Mouse (Mus musculus): ENCODE measurements around the gene Zfp800. TPM values are rescaled to one million over a fixed set of nuclear protein-coding genes. Genes with fewer than 3 reads are reported as not detected.

Zfp800 gene
- total and polyA plus RNA-seq, 2 experiments from 2014 or later = 16.5 to 22.1 TPM

- 89% methylated on average over 6 of the region's 6 CpGs for WGBS
- H3K9me3 ChIP-seq (ENCODE audit: low read length) = no peaks in the 10 kb centered on the region
- H3K4me3 ChIP-seq (ENCODE audit: low read depth, low read length) = no peak overlapping the region
- H3K9ac ChIP-seq = 0 out of 2 replicates have a peak overlapping the region, but pooled peaks have one; percentile 6
- ATAC-seq (no peak), DNase-seq (no peak)
- TF ChIP-seq CTCF (IDR thresholded peaks at IDR 0.05; ENCODE audit: low read depth) = no peak
- no peaks in the 10 kb centered on the region for H3K27me3 ChIP-seq (ENCODE audit: insufficient read depth, low read length)
- peaks cover 24% of the 10 kb centered on the region for H3K36me3 ChIP-seq (ENCODE audit: insufficient read depth)
- H3K4me1 ChIP-seq (ENCODE audit: insufficient read depth) = peaks cover 18% of the 10 kb centered on the region
- peak overlapping the region; percentile 74; the same call in 1 of the 2 replicates for H3K4me2 ChIP-seq (ENCODE audit: low read depth)
- H3K27ac ChIP-seq (ENCODE audit: low read depth, low read length) = no peak overlapping the region
Measured at GRCm38 (mm10) chr6:28425019-28425418, 27.2 kb upstream of the Zfp800 start.

DNA sequence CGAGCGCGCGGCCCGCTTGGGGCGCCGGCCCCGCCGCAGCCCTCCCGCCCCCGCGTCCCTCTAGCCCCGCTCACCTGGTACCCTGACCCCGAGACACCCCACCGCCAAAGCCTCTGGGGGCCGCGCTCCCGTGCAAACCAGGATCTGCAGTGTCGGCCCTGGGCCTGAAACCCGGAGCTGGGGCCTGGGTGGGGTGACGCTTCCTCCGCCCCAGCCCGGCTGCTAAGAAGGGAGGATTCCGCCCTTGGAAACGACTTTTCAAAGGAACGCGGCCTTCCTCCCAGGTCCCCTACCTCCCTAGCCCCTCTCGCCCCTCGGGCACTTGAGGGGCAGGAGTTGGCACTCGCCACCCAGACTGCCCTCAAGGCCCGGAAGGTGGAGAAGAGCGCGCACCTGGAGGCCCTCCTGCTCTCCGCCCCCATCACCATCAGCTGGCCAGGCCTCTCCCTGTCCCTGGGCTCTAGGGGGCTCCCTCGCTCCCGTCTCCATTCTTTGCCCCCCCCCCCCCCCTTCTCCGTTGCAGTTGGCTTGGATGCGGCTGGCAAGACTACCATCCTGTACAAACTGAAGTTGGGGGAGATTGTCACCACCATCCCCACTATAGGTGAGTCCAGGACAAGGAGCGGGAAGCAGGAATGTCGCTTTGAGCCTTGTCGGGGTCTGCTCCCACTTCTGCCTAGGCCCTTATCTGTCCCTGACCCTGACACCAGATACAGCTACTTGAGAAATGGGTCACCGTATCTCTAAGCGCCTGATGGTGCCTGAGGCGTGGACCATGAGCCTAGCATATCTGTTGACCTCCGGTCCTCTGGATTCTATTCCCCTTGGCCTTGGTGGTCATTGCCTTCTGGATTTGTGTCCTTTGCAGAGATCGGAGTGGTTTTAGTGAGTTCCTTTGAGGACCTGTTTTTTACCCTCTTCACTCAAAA, 26.2 kb upstream of the Zfp800 start:
- Histone ChIP-seq H3K9ac (peak overlapping the region; percentile 97), H3K27ac (ENCODE audit: low read depth, low read length) (peak overlapping the region; percentile 80), H3K27me3 (ENCODE audit: insufficient read depth, low read length) (no peaks in the 10 kb centered on the region), H3K9me3 (ENCODE audit: low read length) (no peaks in the 10 kb centered on the region), H3K4me2 (ENCODE audit: low read depth) (peak overlapping the region; percentile 74), H3K4me1 (ENCODE audit: insufficient read depth) (peaks cover 24% of the 10 kb centered on the region), H3K36me3 (ENCODE audit: insufficient read depth) (peaks cover 25% of the 10 kb centered on the region), H3K4me3 (ENCODE audit: low read depth, low read length) (peak overlapping the region; percentile 86)
- WGBS = 10% methylated on average over 44 of the region's 46 CpGs
- DNase-seq (peak; percentile 45), ATAC-seq (peak; percentile 50)
- TF ChIP-seq CTCF (IDR thresholded peaks at IDR 0.05; ENCODE audit: low read depth) = peak; percentile 41; the same call in 1 of the 2 replicates

DNA sequence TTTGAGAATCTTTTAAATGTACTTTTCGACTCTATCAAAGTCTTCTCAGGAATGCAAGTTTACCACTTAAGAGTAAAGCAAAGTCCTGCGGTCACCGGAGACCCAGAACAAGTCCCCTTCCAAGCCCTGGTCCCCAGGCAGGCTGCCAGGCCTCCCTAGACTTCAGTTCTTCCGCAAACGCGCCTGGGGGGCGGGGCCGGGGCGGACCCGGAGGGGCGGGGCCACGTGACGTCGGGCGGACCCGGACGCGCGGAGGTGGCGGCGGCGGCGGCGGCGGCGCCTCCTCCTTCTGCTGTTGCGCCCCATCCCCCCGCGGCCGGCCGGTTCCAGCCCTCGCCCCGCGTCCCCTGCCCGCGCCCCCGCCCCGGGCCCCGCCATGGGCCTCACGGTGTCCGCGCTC, 25.5 kb upstream of the Zfp800 start, which contains the start of gene Arf5:
Gene Arf5, plus strand, starts transcription at position 248 of the 400 bp plus-strand sequence.
- WGBS = 4% methylated on average over 31 of the region's 42 CpGs

GRCm38 (mm10) chr6:28422651-28423290, 25.0 kb upstream of the Zfp800 start:
- Histone ChIP-seq H3K4me1 (ENCODE audit: insufficient read depth) (peaks cover 24% of the 10 kb centered on the region), H3K36me3 (ENCODE audit: insufficient read depth) (peaks cover 38% of the 10 kb centered on the region), H3K27me3 (ENCODE audit: insufficient read depth, low read length) (no peaks in the 10 kb centered on the region), H3K4me2 (ENCODE audit: low read depth) (peak overlapping the region; percentile 74), H3K27ac (ENCODE audit: low read depth, low read length) (peak overlapping the region; percentile 80; the same call in 1 of the 2 replicates), H3K4me3 (ENCODE audit: low read depth, low read length) (peak overlapping the region; percentile 86), H3K9ac (no peak overlapping the region), H3K9me3 (ENCODE audit: low read length) (no peaks in the 10 kb centered on the region)
- no peak for TF ChIP-seq CTCF (IDR thresholded peaks at IDR 0.05; ENCODE audit: low read depth)
- ATAC-seq (no peak), DNase-seq (no peak)
- 69% methylated on average over 15 of the region's 15 CpGs for WGBS

More for the DNA sequence above, 25.5 kb upstream of the Zfp800 start, which contains the start of gene Arf5:
- H3K9ac ChIP-seq = peak within 1 kb of the TSS; percentile 97
- peak; percentile 92 for DNase-seq
- peak; percentile 81 for ATAC-seq
- no peaks in the 10 kb centered on the region for H3K9me3 ChIP-seq (ENCODE audit: low read length)
- peak within 1 kb of the TSS; percentile 80 for H3K27ac ChIP-seq (ENCODE audit: low read depth, low read length)
- H3K27me3 ChIP-seq (ENCODE audit: insufficient read depth, low read length) = no peaks in the 10 kb centered on the region
- peak within 1 kb of the TSS; percentile 74 for H3K4me2 ChIP-seq (ENCODE audit: low read depth)
- no peak for TF ChIP-seq CTCF (IDR thresholded peaks at IDR 0.05; ENCODE audit: low read depth)
- peak within 1 kb of the TSS; percentile 86 for H3K4me3 ChIP-seq (ENCODE audit: low read depth, low read length)
- H3K4me1 ChIP-seq (ENCODE audit: insufficient read depth) = peaks cover 24% of the 10 kb centered on the region
- H3K36me3 ChIP-seq (ENCODE audit: insufficient read depth) = peaks cover 32% of the 10 kb centered on the region

- Histone ChIP-seq H3K36me3 (ENCODE audit: insufficient read depth) (peaks cover 35% of the 10 kb centered on the region), H3K27ac (ENCODE audit: low read depth, low read length) (0 out of 2 replicates have a peak overlapping the region, but pooled peaks have one; percentile 1), H3K9ac (peak overlapping the region; percentile 67), H3K4me3 (ENCODE audit: low read depth, low read length) (peak overlapping the region; percentile 69), H3K27me3 (ENCODE audit: insufficient read depth, low read length) (no peaks in the 10 kb centered on the region), H3K4me1 (ENCODE audit: insufficient read depth) (peaks cover 24% of the 10 kb centered on the region), H3K4me2 (ENCODE audit: low read depth) (peak overlapping the region; percentile 93), H3K9me3 (ENCODE audit: low read length) (no peaks in the 10 kb centered on the region)
- peak; percentile 79 for TF ChIP-seq CTCF (IDR thresholded peaks at IDR 0.05; ENCODE audit: low read depth)
- under 1% methylated on average over 26 of the region's 27 CpGs for WGBS
- ATAC-seq = peak; percentile 90
- DNase-seq = peak; percentile 92
Measured at GRCm38 (mm10) chr6:28421469-28422000, 23.7 kb upstream of the Zfp800 start.

DNA sequence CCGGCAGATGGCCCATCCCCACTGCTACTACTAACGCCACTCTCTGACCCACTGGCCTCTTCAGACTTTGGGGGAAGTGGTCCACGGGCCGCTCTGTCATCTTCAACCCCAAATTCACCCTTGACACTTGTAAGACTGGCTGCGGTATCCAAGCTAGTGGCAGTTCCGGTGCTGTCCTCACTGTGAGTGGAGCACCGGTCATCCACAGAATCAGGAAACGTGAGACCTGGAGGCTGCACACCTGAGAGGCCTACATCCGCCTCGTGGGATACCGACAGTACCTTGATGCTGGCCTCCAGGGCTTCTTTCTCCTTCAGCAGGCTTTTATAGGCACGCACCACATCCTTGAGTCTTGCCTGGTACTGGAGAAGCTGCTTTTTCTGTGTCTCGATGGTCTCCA, 23.1 kb upstream of the Zfp800 start:
- Histone ChIP-seq H3K4me1 (ENCODE audit: insufficient read depth) (peaks cover 24% of the 10 kb centered on the region), H3K27ac (ENCODE audit: low read depth, low read length) (0 out of 2 replicates have a peak overlapping the region, but pooled peaks have one; percentile 1), H3K9ac (peak overlapping the region; percentile 67), H3K27me3 (ENCODE audit: insufficient read depth, low read length) (no peaks in the 10 kb centered on the region), H3K9me3 (ENCODE audit: low read length) (no peaks in the 10 kb centered on the region), H3K4me2 (ENCODE audit: low read depth) (peak overlapping the region; percentile 93), H3K36me3 (ENCODE audit: insufficient read depth) (peaks cover 31% of the 10 kb centered on the region), H3K4me3 (ENCODE audit: low read depth, low read length) (peak overlapping the region; percentile 69)
- no peak for TF ChIP-seq CTCF (IDR thresholded peaks at IDR 0.05; ENCODE audit: low read depth)
- 23% methylated on average over 13 of the region's 13 CpGs for WGBS
- no peak for DNase-seq
- ATAC-seq = no peak
